Mouse (Mus musculus) retina, embryonic 14.5 days (tissue): ENCODE data around the gene Uhrf1bp1.
"Not testable (repeated sequence)": the region's sequence is repeated elsewhere in the genome, so short reads cannot be mapped to it uniquely, and the experiment has no call there.

Experiments used
- DNase-seq: peaks from one replicate; pipeline ENCODE4 v3.0.0-alpha.2; 2015; ENCODE audit warnings: low spot score

The Uhrf1bp1 gene

GRCm38 (mm10) chr17:27856265-27856797 is at the start of gene Uhrf1bp1:
Gene Uhrf1bp1 (plus strand): TSS chr17:27856441.
- DNase-seq, result peak; percentile 91

- DNase-seq, result no peak
Observed at GRCm38 (mm10) chr17:27807542-27808078, 48.6 kb upstream of the Uhrf1bp1 start.

DNA sequence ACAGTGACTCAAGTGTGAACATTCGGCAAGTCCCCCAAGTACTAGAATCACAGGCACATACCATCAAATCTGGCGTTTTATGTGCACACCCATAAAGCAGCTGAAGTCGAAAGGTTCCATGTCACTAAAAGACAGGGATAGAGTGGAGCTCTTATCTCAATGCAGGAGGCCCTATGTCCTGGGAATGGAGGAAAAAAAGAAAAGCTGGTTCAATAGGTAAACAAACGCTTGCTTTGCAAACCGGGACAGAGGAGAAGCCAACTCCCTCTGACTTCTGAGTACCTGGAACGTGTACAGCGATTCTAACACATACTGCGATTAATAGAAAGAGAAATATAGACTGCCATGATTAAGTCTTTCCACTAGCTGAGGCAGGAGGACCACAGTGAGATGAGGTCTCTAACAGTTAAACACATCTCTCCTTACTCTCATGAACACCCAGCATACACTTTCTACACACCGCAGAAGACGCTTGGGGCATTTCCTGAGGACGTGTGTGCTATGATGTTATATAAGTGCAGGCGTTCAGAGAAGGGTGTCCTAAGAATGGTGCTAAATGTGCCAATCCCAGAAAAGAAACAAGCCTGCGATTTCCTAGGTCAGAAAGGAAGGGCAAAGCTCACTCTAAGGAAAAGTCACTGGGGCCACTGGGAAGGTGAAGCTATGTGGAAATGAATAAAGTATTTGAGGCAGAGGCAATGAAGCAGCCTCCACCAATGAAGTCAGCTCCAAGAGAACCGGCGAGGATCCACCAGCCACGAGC is 45.5 kb upstream of the Uhrf1bp1 start:
- no peak for DNase-seq

DNA sequence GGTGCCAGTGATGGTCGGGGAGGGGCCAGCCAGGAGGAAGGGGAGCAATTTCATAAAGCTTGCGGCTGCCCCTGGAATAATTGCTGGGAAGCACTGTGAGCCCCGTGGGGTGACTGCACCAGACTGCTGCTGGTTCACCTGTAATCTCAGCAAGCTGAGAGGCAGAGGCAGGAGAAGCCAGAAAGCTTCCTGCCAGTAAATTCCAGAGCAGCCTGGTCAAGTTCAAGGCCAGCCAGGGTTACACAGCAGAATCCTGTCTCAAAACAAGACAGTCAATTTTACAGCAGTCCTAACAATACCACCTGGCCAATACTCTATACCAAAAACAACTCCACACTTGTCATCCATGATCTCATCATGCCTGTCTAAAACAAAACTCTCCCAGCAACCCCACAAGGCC is 44.3 kb upstream of the Uhrf1bp1 start:
- no peak for DNase-seq

DNA sequence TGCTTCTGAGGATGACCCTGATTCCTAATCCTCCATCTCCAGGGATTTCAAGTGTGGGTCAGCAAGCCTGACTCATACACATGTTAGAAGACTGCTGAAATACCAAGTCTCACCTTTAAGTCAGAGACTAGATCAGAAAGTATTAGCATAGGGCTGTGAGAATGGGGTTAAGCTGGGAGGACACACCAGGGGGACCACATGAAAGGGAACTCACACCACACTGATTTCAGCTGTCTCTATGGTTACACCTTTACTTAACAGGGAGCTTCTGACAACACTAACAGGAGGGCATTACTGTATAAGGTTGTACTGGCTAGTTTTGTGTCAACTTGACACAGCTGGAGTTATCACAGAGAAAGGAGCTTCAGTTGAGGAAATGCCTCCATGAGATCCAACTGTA is 41.6 kb upstream of the Uhrf1bp1 start:
- no peak for DNase-seq

- DNase-seq, result no peak
Observed at GRCm38 (mm10) chr17:27819011-27819410, 37.2 kb upstream of the Uhrf1bp1 start.

DNA sequence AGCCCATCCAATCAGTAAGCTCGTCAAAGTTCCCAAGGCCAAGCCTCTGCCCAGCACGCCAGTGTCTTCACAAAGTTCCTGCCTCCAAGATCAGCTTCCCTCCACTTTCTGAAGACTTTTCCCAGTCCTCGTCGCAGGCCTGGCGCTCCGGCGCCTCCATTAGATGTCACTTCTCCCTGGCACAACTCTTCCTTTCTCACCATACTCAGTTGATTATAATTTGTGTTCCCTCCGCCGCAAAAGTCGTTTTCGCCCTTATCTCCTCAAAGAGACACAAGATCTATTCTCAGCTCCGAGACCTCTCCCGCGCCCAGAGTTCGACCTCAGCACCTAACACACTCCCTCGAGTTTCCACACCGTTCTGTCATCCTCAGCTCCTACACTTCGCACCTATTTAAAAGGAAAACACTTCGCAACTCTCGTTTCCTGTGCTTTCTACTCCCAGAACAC is 36.7 kb upstream of the Uhrf1bp1 start:
- peak; percentile 21 for DNase-seq

DNA sequence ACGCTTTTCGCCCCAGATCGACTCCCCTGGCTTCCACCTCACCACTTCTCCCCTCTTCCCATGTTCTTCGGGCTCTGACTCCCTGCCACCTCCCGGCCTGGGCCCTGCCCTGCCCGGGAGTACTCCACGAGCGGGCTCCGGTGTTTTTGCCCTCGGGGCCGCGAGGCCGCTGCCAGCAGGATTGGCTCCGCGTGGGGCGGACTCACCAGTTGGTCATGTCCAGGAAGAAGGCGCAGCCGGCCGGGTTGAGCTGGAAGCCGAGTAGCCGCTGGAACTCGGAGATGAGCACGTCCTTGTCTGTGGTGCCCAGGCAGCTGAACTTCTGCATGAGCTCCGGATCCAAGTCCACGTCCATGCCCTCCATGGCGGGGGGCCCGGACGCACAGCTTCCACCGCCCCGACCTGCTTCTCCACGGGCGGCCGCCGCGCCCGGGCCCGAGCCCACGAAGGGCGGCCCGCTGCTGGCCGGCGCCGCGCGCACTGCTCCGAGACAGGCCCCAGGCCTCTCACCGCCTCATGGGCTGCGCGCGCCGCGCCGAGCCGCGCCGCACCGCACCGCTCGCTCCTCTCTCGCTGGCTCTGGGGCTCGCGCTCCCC is 36.2 kb upstream of the Uhrf1bp1 start:
- no peak for DNase-seq

DNA sequence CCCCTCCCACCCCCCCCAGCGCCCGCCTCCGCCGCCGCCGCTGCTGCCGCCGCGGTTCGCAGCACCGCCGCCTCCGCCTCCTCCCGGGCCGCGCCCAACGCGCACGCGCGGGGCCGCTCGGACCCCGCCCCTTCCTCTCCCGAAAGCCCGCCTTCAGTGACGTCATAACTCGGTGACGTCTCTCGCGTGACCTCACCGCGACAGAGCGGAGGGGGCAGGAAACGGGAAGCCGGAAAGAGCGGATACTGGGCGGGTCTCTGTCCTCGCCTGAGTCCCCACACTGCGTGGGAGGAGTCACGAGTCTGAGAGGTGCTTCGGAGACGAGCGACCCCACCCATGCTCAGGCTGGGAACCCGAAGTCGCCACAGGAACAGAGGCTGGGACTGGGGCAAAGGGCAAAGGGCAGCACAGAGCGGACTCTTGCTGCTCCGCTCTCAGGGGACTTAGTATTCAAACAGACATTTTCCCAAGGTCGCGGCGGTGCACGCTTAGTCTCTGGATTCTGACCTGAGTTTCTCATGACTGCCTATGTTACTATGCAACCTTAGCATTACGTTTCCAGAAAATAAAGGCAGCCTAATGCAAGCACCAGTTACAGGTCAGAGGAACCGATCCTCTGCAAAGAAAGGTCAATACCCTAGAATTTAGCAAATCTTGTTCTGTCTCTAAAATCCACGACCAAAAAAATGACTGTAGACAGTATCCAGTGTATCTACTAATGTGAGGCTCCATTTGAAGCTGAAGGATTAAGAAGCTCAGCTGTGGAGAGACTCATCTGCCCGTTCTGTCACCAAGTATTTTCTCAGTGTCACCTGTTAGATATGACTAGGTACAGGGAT is 35.5 kb upstream of the Uhrf1bp1 start, which contains the start of gene D17Wsu92e:
TSS of gene D17Wsu92e (minus strand) at position 81 of the 839 bp plus-strand sequence.
- DNase-seq, result peak; percentile 97

DNA sequence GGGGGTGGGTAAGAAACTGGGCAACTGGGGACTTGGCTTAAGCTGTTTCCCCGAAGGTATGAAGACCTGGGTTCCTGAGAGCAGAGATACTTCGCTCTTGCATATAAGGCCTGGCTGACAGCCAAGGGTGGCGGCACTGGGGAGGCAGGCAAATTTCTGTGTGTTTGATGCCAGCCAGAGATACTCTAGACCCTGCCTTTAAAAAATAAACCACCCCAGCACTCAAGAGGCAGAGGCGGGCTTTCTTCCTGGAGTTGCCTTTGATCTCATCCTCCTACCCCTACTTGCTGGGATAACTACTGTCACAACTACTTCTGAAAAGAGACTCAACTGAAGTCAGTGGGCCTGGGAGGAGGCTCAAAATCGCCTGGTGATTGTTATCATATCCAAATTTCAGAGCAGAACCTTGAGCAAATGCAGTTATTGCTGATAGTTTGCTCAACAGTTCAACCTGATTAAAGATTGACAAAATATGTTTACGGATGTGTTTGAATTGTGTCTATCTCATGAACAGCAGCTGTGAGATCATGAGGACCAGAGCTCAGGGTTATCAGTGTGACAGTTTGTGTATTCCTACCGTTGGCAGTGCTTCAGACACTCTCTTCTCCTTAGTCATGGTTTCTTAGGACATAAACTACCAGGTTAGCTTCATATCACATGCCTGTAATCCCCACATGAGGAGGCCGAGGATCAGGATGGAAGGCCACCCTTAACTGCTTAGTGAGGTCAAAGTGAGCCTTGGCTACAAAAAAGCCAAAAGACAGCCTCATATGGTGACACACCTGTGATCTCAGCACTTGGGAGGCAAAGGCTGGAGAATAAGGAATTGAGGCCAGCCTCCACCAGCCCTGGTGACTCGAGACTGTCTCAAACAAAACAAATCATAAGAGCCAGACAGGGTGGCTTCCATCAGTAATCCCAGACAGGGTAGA is 34.6 kb upstream of the Uhrf1bp1 start:
- no peak for DNase-seq

DNA sequence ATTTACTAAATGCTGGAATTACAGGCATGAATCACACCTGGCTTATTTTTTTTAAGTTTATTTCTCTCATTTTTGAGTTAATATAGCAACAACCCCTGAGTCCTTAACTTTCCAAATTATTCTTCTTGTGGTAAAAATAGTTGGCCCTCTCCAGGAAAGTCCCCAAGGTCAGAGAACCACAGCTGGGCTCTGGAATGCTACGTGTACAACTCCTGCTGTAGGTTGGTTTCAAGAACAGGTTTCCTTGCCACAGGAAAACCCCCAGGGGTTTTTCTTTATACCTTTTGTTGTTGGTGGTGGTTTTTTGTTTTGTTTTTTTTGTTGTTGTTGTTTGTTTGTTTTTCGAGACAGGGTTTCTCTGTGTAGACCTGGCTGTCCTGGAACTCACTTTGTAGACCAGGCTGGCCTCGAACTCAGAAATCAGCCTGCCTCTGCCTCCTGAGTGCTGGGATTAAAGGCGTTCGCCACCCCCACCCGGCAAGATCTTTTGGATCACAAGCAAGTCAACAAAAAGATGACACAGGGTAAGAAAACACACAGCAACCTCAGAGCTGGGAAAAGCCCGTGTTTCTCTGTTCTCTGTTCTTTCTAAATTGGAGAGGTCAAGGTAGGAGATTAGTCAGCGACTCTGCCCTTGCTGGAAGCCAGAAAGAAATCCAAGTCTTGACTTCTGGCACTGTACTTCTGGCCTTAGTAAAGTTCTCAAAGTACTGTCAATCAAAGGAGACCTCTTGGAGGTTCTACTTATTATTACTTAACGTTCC is 32.9 kb upstream of the Uhrf1bp1 start:
- DNase-seq, result no peak

DNA sequence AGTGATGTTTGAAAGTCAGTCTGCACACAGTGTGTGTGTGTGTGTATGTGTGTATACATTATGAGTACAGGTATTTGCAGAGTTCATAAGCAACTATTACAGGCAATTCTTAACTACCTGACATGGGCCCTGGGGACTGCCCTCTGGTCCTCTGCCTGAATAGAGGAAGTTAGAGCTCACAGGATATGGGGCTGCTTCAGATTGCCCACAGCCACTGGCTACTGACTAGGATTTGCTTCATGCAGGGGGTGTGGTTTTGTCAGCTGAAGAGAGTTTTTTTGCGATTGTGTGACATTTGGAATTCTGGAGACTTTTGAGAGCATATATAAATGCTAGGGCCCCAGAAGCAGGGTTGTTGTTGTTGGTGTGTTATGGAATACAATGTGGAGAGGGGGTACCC is 31.3 kb upstream of the Uhrf1bp1 start:
- DNase-seq, result no peak

- DNase-seq, result no peak
Observed at GRCm38 (mm10) chr17:27825539-27825938, 30.7 kb upstream of the Uhrf1bp1 start.

DNA sequence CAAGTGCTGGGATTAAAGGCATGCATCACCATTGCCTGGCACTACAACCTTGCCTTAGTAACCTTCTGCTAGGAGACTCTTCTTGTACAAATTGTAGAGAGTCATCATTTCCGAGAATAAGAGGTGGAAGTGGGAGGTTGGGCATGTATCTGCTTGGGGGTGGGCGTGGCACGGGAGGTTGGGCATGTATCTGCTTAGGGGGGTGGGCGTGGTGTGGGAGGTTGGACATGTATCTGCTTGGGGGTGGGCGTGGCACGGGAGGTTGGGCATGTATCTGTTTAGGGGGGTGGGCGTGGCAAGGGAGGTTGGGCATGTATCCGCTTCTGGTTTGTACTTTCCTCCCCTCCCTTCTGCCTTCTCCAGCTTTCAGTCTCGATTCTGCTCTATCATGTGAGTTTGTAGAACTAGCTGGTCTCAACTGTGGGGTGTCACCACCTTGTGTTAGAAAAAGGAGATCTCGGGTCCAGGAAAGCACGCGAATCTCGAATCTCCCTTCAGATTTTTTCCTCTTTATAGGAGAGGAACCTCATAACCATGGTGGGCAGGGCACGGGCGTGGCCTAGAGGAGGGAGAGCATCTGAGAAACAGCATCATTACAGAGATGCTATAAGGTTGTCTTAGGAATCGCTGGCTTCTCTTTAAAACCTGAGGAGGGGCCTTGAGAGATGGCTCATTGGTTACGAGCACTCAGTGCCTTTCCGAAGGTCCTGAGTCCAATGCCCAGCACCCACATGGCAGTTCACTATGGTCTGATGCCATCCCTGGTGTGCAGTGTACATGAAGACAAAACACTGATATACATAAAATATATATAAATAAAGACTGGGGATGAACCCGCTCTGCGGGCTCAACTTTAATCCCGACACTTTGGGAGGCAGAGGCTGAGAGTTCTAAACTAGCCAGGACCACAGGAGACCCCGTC is 30.0 kb upstream of the Uhrf1bp1 start:
- peak; percentile 16 for DNase-seq

- DNase-seq, result peak; percentile 27
Observed at GRCm38 (mm10) chr17:27826908-27827383, 29.3 kb upstream of the Uhrf1bp1 start.

GRCm38 (mm10) chr17:27827511-27827910 is 28.7 kb upstream of the Uhrf1bp1 start:
- no peak for DNase-seq

GRCm38 (mm10) chr17:27830411-27830810 is 25.8 kb upstream of the Uhrf1bp1 start:
- DNase-seq, result peak; percentile 32

DNA sequence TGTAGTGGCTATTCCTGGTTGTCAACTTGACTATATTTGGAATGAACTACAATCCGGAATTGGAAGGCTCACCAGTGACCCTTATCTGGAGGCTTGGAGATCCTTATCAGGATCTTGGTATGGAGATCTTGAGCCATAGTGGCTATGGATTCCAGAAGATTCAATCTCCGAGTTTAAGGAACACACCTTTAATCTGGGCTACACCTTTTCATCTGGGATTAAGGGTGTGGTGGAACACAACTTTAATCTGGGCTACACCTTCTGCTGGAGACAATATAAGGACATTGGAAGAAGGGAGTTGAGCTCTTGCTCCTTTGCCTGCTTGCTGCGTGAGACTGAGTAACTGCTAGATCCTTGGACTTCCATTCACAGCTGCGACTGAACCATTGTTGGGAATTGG is 18.4 kb upstream of the Uhrf1bp1 start, which contains the start of gene Snrpc:
TSS of gene Snrpc (plus strand) at position 301 of the 400 bp plus-strand sequence.
- not testable (repeated sequence) for DNase-seq
